Mouse (Mus musculus) 3T3-L1 (cell line): ENCODE results near the gene Srsf5.

Experiments
- DNase-seq: peaks from one replicate; pipeline ENCODE4 v3.0.0-alpha.2; 2015; ENCODE audit warnings: low read depth, low spot score

Srsf5 gene

GRCm38 (mm10) chr12:80997652-80998051, 52.3 kb downstream of the Srsf5 start:
- DNase-seq = no peak

- DNase-seq = no peak
Measured at GRCm38 (mm10) chr12:80998528-80999221, 53.4 kb downstream of the Srsf5 start.
